Mouse (Mus musculus) embryonic fibroblast, embryonic 13.5 days (primary cell): Measurements from ENCODE around the gene Cchcr1. TPM values are rescaled to one million over a fixed set of nuclear protein-coding genes. Genes with fewer than 3 reads are reported as not detected.

Experiments used
- H3K27ac ChIP-seq: 2 replicates; pipeline ENCODE4 v1.5.1; 2012; ENCODE audit warnings: low read length, control low read depth, inconsistent platforms; ENCODE audit not compliant: insufficient read depth
- H3K4me1 ChIP-seq: 2 replicates; pipeline ENCODE4 v1.6.1; 2011; ENCODE audit warnings: low read length; ENCODE audit not compliant: control insufficient read depth, insufficient read depth
- H3K4me3 ChIP-seq: 2 replicates; pipeline ENCODE4 v1.5.1; 2011; ENCODE audit warnings: mild to moderate bottlenecking, control low read depth, low read length; ENCODE audit not compliant: insufficient read depth
- CTCF ChIP-seq: IDR thresholded peaks from 2 replicates; pipeline ENCODE4 v1.5.1; 2011; ENCODE audit warnings: mild to moderate bottlenecking, control low read depth, low read length, moderate library complexity, borderline replicate concordance; ENCODE audit not compliant: insufficient read depth
- POLR2A ChIP-seq: IDR thresholded peaks from 2 replicates; pipeline ENCODE4 v1.6.1; 2011; ENCODE audit warnings: low read depth, mild to moderate bottlenecking, control low read depth, low read length, moderate library complexity
- polyA plus RNA-seq: library from polyadenylated mRNA; stranded (reverse); fragments of >200 nt; gene quantifications from 2 replicates; pipeline ENCODE4 v1.2.4, GENCODE M21; 2011; ENCODE audit warnings: low read depth; ENCODE audit not compliant: missing spikeins, insufficient read length

Cchcr1 gene
- polyA plus RNA-seq, 1 experiment, result 22.8 TPM

GRCm38 (mm10) chr17:35571477-35571876 lies 54.6 kb downstream of the Cchcr1 start:
- no peak overlapping the region for H3K27ac ChIP-seq
- TF ChIP-seq CTCF (no peak), POLR2A (no peak)
- no peaks in the 10 kb centered on the region for H3K4me1 ChIP-seq
- no peak overlapping the region for H3K4me3 ChIP-seq

DNA sequence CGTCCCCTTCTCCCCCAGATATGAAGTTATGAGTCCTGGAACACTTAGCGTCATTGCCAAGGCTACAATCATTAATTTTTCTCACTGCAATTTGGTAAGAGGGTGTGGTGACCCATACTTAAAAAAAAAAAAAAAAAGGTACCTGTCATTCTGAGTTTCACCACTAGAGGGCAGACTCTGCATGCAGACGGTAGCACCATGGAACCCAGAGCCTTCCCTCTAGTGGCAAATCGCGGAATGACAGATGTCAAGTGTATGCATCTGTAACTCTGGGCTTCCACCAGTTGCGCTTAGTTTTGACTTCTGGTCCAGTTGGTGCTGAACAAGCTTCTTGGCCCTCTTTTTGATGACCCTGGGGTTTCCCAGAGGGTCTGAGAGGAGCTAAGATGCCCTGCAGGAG lies 61.3 kb downstream of the Cchcr1 start:
- no peak for TF ChIP-seq POLR2A
- TF ChIP-seq CTCF, result peak; percentile 97
- Histone ChIP-seq H3K27ac (no peak overlapping the region), H3K4me1 (no peaks in the 10 kb centered on the region), H3K4me3 (no peak overlapping the region)

Other genes with a start within 250 kb of the Cchcr1 start
- not detected in 2 replicates for gene H2-Q1, start 196.7 kb upstream of the Cchcr1 start, polyA plus RNA-seq
- gene H2-Q2, start 174.9 kb upstream of the Cchcr1 start, polyA plus RNA-seq, result not detected in 2 replicates
- gene H2-Q4, start 137.5 kb upstream of the Cchcr1 start, polyA plus RNA-seq, result 6.7 and 13.7 TPM in 2 replicates
- gene H2-Q6, start 92.2 kb upstream of the Cchcr1 start, polyA plus RNA-seq, result 0.28 and 0.32 TPM in 2 replicates
- gene H2-Q7, start 77.9 kb upstream of the Cchcr1 start, polyA plus RNA-seq, result 0.57 and 1.8 TPM in 2 replicates
- gene H2-Q10, start 47.0 kb upstream of the Cchcr1 start, polyA plus RNA-seq, result not detected in 2 replicates
- 0.39 TPM in 1 of 2 replicates, not detected in the other for gene Pou5f1, start 11.1 kb upstream of the Cchcr1 start, polyA plus RNA-seq
- gene Tcf19, start 276 bp upstream of the Cchcr1 start, polyA plus RNA-seq, result 25.5 and 30.6 TPM in 2 replicates
- gene Psors1c2, start 16.1 kb downstream of the Cchcr1 start, polyA plus RNA-seq, result 0.63 TPM in 1 of 2 replicates, not detected in the other
- 19.8 and 28.6 TPM in 2 replicates for gene Cdsn, start 35.0 kb downstream of the Cchcr1 start, polyA plus RNA-seq
- not detected in 2 replicates for gene 2300002M23Rik, start 50.4 kb downstream of the Cchcr1 start, polyA plus RNA-seq
- not detected in 2 replicates for gene Sfta2, start 84.4 kb downstream of the Cchcr1 start, polyA plus RNA-seq
- not detected in 2 replicates for gene Gm9573, start 109.5 kb downstream of the Cchcr1 start, polyA plus RNA-seq
- 0.18 and 0.19 TPM in 2 replicates for gene Mucl3, start 126.6 kb downstream of the Cchcr1 start, polyA plus RNA-seq
- gene Vars2, start 150.5 kb downstream of the Cchcr1 start, polyA plus RNA-seq, result 12.3 and 14.3 TPM in 2 replicates
- 28.7 and 40.5 TPM in 2 replicates for gene Gtf2h4, start 156.6 kb downstream of the Cchcr1 start, polyA plus RNA-seq
- gene Ddr1, start 187.5 kb downstream of the Cchcr1 start, polyA plus RNA-seq, result 42.9 and 46.3 TPM in 2 replicates